Mouse (Mus musculus) G1E (cell line): ENCODE results near the gene Kcnip1.

Experiments
- CTCF ChIP-seq: IDR thresholded peaks from 2 replicates; pipeline ENCODE4 v1.5.1; 2012; ENCODE audit warnings: low read depth, low read length, inconsistent platforms, mixed read lengths
- GATA1 ChIP-seq: IDR thresholded peaks from 2 replicates; pipeline ENCODE4 v1.6.1; 2012; ENCODE audit warnings: borderline replicate concordance, low read length, inconsistent platforms, mixed read lengths

DNA sequence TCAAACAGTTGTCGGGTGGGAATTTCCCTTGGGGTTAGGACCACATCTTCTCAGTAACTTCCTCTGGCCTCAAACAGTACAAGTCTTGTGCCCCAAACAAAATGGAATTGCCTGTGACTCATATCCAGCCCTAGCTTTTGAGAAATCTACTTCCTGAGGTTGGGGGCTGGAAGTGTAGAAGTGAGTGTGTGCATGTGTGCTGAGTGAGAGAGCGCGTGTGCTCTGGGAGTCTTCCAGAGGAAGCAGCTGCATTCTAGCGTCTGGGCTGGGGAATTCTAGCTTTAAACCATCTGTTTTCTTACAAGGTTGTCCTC lies 17.9 kb upstream of the Kcnip1 start:
- TF ChIP-seq GATA1 (no peak), CTCF (no peak)
